Mouse (Mus musculus) midbrain, embryonic 14.5 days (tissue): ENCODE data around the gene Aamdc. TPM values are rescaled to one million over a fixed set of nuclear protein-coding genes. Genes with fewer than 3 reads are reported as not detected.

Experiments used
- ATAC-seq: fragments of 200-750 bp; cut with Nextera tagmentation; 2 replicates; pipeline ENCODE4 v1.8.0; 2017; ENCODE audit warnings: moderate number of reproducible peaks, moderate library complexity; ENCODE audit not compliant: low FRiP score, low TSS enrichment
- DNase-seq: peaks from one replicate; pipeline ENCODE4 v3.0.0-alpha.2; 2015
- H3K27ac ChIP-seq: fragments of 300-500 bp; sonication (generic); replicated peaks from 2 replicates; pipeline ENCODE4 v1.5.1; 2014; ENCODE audit warnings: mild to moderate bottlenecking, low read depth, low read length, moderate library complexity
- H3K27me3 ChIP-seq: fragments of 300-500 bp; sonication (generic); 2 replicates; pipeline ENCODE4 v1.6.1; 2014; ENCODE audit warnings: low read length, control low read depth, mixed read lengths; ENCODE audit not compliant: control insufficient read depth, insufficient read depth
- H3K36me3 ChIP-seq: fragments of 300-500 bp; sonication (generic); 2 replicates; pipeline ENCODE4 v1.6.1; 2014; ENCODE audit warnings: low read length, control low read depth; ENCODE audit not compliant: control insufficient read depth, insufficient read depth
- H3K4me1 ChIP-seq: fragments of 300-500 bp; sonication (generic); 2 replicates; pipeline ENCODE4 v1.6.1; 2014; ENCODE audit warnings: mild to moderate bottlenecking, antibody characterized with exemption, low read length, control low read depth; ENCODE audit not compliant: control insufficient read depth, insufficient read depth
- H3K4me2 ChIP-seq: fragments of 300-500 bp; sonication (generic); 2 replicates; pipeline ENCODE4 v1.6.1; 2014; ENCODE audit warnings: mild to moderate bottlenecking, low read length, moderate library complexity
- H3K4me3 ChIP-seq: fragments of 300-500 bp; sonication (generic); replicated peaks from 2 replicates; pipeline ENCODE4 v1.5.1; 2014; ENCODE audit warnings: low read depth, low read length
- H3K9ac ChIP-seq: fragments of 300-500 bp; sonication (generic); replicated peaks from 2 replicates; pipeline ENCODE4 v1.6.1; 2014; ENCODE audit warnings: mild to moderate bottlenecking, low read length, moderate library complexity
- H3K9me3 ChIP-seq: fragments of 300-500 bp; sonication (generic); 2 replicates; pipeline ENCODE4 v1.6.1; 2016; ENCODE audit warnings: low read length, control low read depth, mixed read lengths; ENCODE audit not compliant: control insufficient read depth
- WGBS: fragments of 180-500 bp; shearing (Covaris S2); extraction: QIAGEN DNeasy Blood & Tissue Kit; methylation state at CpG from one replicate; pipeline ENCODE4 v1.1.7; 2014; 5-methylcytosine and 5-hydroxymethylcytosine counted together
- polyA plus RNA-seq: library from polyadenylated mRNA; unstranded; fragments of >200 nt; fragmentation: Nextera tagmentation; extraction: Ambion mirVana; gene quantifications from 2 replicates; pipeline ENCODE4 v1.2.1, GENCODE M21; 2014

Gene Aamdc
- polyA plus RNA-seq, 1 experiment from 2014 or later = 42.2 TPM

- no peak for ATAC-seq
- DNase-seq = no peak
- Histone ChIP-seq H3K27me3 (no peaks in the 10 kb centered on the region), H3K9me3 (no peaks in the 10 kb centered on the region), H3K4me3 (no peak overlapping the region), H3K4me2 (no peak overlapping the region), H3K4me1 (no peaks in the 10 kb centered on the region), H3K9ac (no peak overlapping the region), H3K27ac (no peak overlapping the region), H3K36me3 (no peaks in the 10 kb centered on the region)
- WGBS = 94% methylated on average over 9 of the region's 9 CpGs
These were observed 28.6 kb downstream of the Aamdc start for GRCm38 (mm10) chr7:97550673-97551072.

- H3K27ac ChIP-seq = no peak overlapping the region
- no peaks in the 10 kb centered on the region for H3K9me3 ChIP-seq
- no peaks in the 10 kb centered on the region for H3K27me3 ChIP-seq
- no peak overlapping the region for H3K9ac ChIP-seq
- no peak for ATAC-seq
- H3K4me3 ChIP-seq = no peak overlapping the region
- no peak overlapping the region for H3K4me2 ChIP-seq
- no peaks in the 10 kb centered on the region for H3K4me1 ChIP-seq
- 94% methylated on average over 10 of the region's 10 CpGs for WGBS
- DNase-seq = no peak
- H3K36me3 ChIP-seq = no peaks in the 10 kb centered on the region
These were observed 30.0 kb downstream of the Aamdc start for GRCm38 (mm10) chr7:97549301-97549700.

- no peak for ATAC-seq
- no peak overlapping the region for H3K9ac ChIP-seq
These were observed 32.8 kb downstream of the Aamdc start for GRCm38 (mm10) chr7:97546462-97546861.

DNA sequence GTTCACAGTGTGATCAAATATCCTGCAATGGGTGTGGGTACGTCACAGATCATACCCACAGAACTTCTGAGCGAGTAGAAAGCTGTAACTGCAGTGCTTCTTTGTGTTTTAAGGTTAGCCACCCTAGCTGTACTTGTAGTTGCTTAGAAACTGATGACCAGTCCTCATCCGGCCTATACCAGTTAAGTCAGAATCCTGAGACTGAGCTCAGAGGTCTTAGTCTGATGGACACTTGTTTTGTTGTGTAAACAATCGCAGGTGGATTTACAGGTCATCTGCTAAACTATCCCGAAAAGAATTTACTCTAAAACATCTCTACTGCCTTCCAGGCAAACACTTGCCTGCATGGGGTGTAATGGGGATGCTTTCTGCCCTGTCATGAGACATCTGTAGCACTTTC lies 42.7 kb downstream of the Aamdc start:
- Histone ChIP-seq H3K36me3 (peaks cover 91% of the 10 kb centered on the region), H3K4me2 (no peak overlapping the region), H3K9ac (no peak overlapping the region), H3K27me3 (no peaks in the 10 kb centered on the region), H3K4me1 (no peaks in the 10 kb centered on the region), H3K9me3 (no peaks in the 10 kb centered on the region), H3K27ac (no peak overlapping the region), H3K4me3 (no peak overlapping the region)
- 93% methylated on average over 5 of the region's 5 CpGs for WGBS
- no peak for DNase-seq
- no peak for ATAC-seq

More at GRCm38 (mm10) chr7:97546462-97546861, 32.8 kb downstream of the Aamdc start:
- Histone ChIP-seq H3K36me3 (peaks cover 22% of the 10 kb centered on the region), H3K4me2 (no peak overlapping the region), H3K27me3 (no peaks in the 10 kb centered on the region), H3K9me3 (no peaks in the 10 kb centered on the region), H3K4me1 (no peaks in the 10 kb centered on the region), H3K4me3 (no peak overlapping the region), H3K27ac (no peak overlapping the region)
- WGBS = 85% methylated on average over 2 of the region's 2 CpGs
- no peak for DNase-seq

GRCm38 (mm10) chr7:97535531-97535930 lies 43.8 kb downstream of the Aamdc start:
- ATAC-seq (no peak), DNase-seq (no peak)
- WGBS = 93% methylated on average over 5 of the region's 5 CpGs
- H3K36me3 ChIP-seq = peaks cover 90% of the 10 kb centered on the region
- no peak overlapping the region for H3K27ac ChIP-seq
- no peak overlapping the region for H3K9ac ChIP-seq
- H3K9me3 ChIP-seq = no peaks in the 10 kb centered on the region
- H3K27me3 ChIP-seq = no peaks in the 10 kb centered on the region
- no peak overlapping the region for H3K4me2 ChIP-seq
- H3K4me3 ChIP-seq = no peak overlapping the region
- H3K4me1 ChIP-seq = no peaks in the 10 kb centered on the region

DNA sequence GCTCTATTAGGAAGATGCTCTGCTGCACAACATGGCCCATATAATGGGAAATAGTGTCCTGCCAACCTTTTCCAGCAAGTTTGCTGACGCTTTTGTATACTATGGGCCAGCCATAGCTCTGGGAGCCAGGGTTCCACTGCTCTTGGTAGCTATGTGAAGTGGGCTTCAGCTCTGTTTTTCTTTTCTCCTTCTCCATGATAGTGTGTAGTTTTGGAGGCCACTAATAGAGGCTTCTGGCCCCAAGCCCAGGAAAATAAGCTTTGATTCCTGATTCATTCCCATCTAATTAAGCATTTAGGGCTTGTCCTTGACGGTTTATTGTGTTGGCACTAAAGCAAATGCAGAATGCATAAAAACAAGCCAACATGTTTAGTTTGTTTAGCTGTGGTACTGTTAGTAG lies 59.4 kb downstream of the Aamdc start:
- Histone ChIP-seq H3K27ac (no peak overlapping the region), H3K9ac (no peak overlapping the region), H3K27me3 (no peaks in the 10 kb centered on the region), H3K4me3 (no peak overlapping the region), H3K4me1 (no peaks in the 10 kb centered on the region), H3K4me2 (no peak overlapping the region), H3K36me3 (peaks cover 69% of the 10 kb centered on the region), H3K9me3 (no peaks in the 10 kb centered on the region)
- peak; percentile 8 for DNase-seq
- whole genome bisulfite sequencing = 89% methylated on average over 2 of the region's 2 CpGs
- ATAC-seq = no peak

- WGBS = 74% methylated on average over 1 of the region's 1 CpGs
- Histone ChIP-seq H3K36me3 (peaks cover 90% of the 10 kb centered on the region), H3K27me3 (no peaks in the 10 kb centered on the region), H3K9me3 (no peaks in the 10 kb centered on the region), H3K4me1 (no peaks in the 10 kb centered on the region), H3K4me3 (no peak overlapping the region), H3K27ac (no peak overlapping the region), H3K4me2 (no peak overlapping the region), H3K9ac (no peak overlapping the region)
- DNase-seq = no peak
- no peak for ATAC-seq
These were observed 64.5 kb downstream of the Aamdc start for GRCm38 (mm10) chr7:97514786-97515185.

- 67% methylated on average over 5 of the region's 5 CpGs for WGBS
- Histone ChIP-seq H3K27ac (no peak overlapping the region), H3K9me3 (no peaks in the 10 kb centered on the region), H3K4me3 (no peak overlapping the region), H3K36me3 (peaks cover 25% of the 10 kb centered on the region), H3K27me3 (no peaks in the 10 kb centered on the region), H3K9ac (no peak overlapping the region), H3K4me1 (no peaks in the 10 kb centered on the region), H3K4me2 (no peak overlapping the region)
- ATAC-seq (no peak), DNase-seq (peak; percentile 1)
These were observed 78.6 kb downstream of the Aamdc start for GRCm38 (mm10) chr7:97500555-97501209.
